Mouse (Mus musculus): ENCODE measurements around the gene Fance. TPM values are rescaled to one million over a fixed set of nuclear protein-coding genes. Genes with fewer than 3 reads are reported as not detected.

Gene Fance
- polyA plus RNA-seq, 1 experiment from 2014 or later, result 7.3 TPM

DNA sequence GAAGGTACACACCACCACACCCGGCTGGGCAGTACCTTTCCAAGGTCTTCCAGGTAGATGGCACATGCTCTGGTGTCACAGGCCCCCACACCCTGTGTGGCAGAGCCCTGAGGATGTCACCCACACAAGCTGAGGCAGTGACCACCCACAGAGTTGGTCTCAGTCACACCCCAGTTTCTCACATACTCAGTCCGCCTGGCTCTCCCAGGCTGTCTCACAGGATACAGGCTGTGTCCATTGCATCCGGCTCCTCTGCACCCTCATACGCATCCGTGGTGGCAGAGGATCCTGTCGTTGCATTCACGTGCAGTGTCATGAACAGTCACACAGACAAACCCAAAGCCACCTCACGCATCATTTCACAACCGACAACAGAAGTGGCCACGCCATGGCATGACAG lies 34.0 kb downstream of the Fance start:
- H3K4me1 ChIP-seq (ENCODE audit: control insufficient read depth, low read depth, low read length), result peaks cover 24% of the 10 kb centered on the region
- WGBS (ENCODE audit: insufficient replicate concordance), result 66% methylated on average over 10 of the region's 10 CpGs
- H3K27me3 ChIP-seq (ENCODE audit: control insufficient read depth, insufficient read depth, low read depth, low read length), result peaks cover 46% of the 10 kb centered on the region
- ATAC-seq (ENCODE audit: low read depth), result no peak
- no peak overlapping the region for H3K4me2 ChIP-seq (ENCODE audit: low read depth, low read length)
- no peak overlapping the region for H3K9ac ChIP-seq (ENCODE audit: low read depth, low read length)
- H3K36me3 ChIP-seq (ENCODE audit: control insufficient read depth, insufficient read depth), result no peaks in the 10 kb centered on the region
- no peak overlapping the region for H3K4me3 ChIP-seq (ENCODE audit: low read depth, low read length)
- no peak overlapping the region for H3K27ac ChIP-seq (ENCODE audit: low read length)
- H3K9me3 ChIP-seq (replicated peaks; ENCODE audit: control insufficient read depth, low read length), result no peaks in the 10 kb centered on the region

GRCm38 (mm10) chr17:28348211-28348610 lies 34.9 kb downstream of the Fance start:
- H3K27ac ChIP-seq (ENCODE audit: low read length), result no peak overlapping the region
- H3K4me2 ChIP-seq (ENCODE audit: low read depth, low read length), result no peak overlapping the region
- peaks cover 24% of the 10 kb centered on the region for H3K4me1 ChIP-seq (ENCODE audit: control insufficient read depth, low read depth, low read length)
- no peak overlapping the region for H3K9ac ChIP-seq (ENCODE audit: low read depth, low read length)
- no peak for ATAC-seq (ENCODE audit: low read depth)
- no peaks in the 10 kb centered on the region for H3K9me3 ChIP-seq (replicated peaks; ENCODE audit: control insufficient read depth, low read length)
- no peak overlapping the region for H3K4me3 ChIP-seq (ENCODE audit: low read depth, low read length)
- no peaks in the 10 kb centered on the region for H3K36me3 ChIP-seq (ENCODE audit: control insufficient read depth, insufficient read depth)
- H3K27me3 ChIP-seq (ENCODE audit: control insufficient read depth, insufficient read depth, low read depth, low read length), result peaks cover 46% of the 10 kb centered on the region
- 40% methylated on average over 6 of the region's 6 CpGs for WGBS (ENCODE audit: insufficient replicate concordance)

DNA sequence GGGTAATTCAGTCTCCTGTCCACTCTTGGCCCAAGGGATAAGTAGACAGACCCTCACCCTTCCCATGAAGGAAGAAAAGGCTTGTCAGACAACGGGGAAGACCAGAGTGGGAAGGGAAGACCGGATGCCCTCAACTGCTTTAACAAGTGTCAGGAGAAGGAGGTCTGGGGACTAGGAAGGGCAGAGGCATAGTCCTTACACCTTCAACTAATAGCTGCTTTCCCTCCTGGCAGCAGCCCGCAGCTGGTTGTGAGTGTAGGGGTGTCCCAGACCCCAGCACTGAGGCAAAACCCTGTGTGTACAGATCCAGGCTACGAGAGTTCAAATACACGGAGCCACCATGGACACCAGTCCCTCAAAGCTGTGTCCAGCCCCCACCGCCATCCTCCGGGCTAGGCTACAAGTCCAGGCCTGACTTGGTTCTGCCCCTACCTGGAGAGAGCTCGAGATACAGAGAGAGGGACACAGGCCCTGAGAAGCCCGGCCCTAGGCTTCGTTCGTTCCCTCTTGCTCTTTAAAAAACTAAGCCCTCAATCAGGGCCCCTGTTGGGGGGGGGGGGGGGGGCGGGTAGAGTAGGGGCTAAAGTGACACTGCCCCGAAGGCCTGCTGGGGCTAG lies 36.1 kb downstream of the Fance start:
- peak overlapping the region; percentile 95 for H3K4me2 ChIP-seq (ENCODE audit: low read depth, low read length)
- H3K4me3 ChIP-seq (ENCODE audit: low read depth, low read length), result peak overlapping the region; percentile 69
- no peak overlapping the region for H3K27ac ChIP-seq (ENCODE audit: low read length)
- peaks cover 24% of the 10 kb centered on the region for H3K4me1 ChIP-seq (ENCODE audit: control insufficient read depth, low read depth, low read length)
- 27% methylated on average over 13 of the region's 13 CpGs for WGBS (ENCODE audit: insufficient replicate concordance)
- no peaks in the 10 kb centered on the region for H3K36me3 ChIP-seq (ENCODE audit: control insufficient read depth, insufficient read depth)
- H3K27me3 ChIP-seq (ENCODE audit: control insufficient read depth, insufficient read depth, low read depth, low read length), result peaks cover 46% of the 10 kb centered on the region
- ATAC-seq (ENCODE audit: low read depth), result no peak
- H3K9me3 ChIP-seq (replicated peaks; ENCODE audit: control insufficient read depth, low read length), result no peaks in the 10 kb centered on the region
- H3K9ac ChIP-seq (ENCODE audit: low read depth, low read length), result peak overlapping the region; percentile 57

- Histone ChIP-seq H3K4me3 (ENCODE audit: low read depth, low read length) (peak overlapping the region; percentile 69), H3K9me3 (replicated peaks; ENCODE audit: control insufficient read depth, low read length) (no peaks in the 10 kb centered on the region), H3K9ac (ENCODE audit: low read depth, low read length) (peak overlapping the region; percentile 57), H3K4me2 (ENCODE audit: low read depth, low read length) (peak overlapping the region; percentile 95), H3K27ac (ENCODE audit: low read length) (peak overlapping the region; percentile 55), H3K27me3 (ENCODE audit: control insufficient read depth, insufficient read depth, low read depth, low read length) (peaks cover 46% of the 10 kb centered on the region), H3K4me1 (ENCODE audit: control insufficient read depth, low read depth, low read length) (peaks cover 24% of the 10 kb centered on the region), H3K36me3 (ENCODE audit: control insufficient read depth, insufficient read depth) (no peaks in the 10 kb centered on the region)
- under 1% methylated on average over 52 of the region's 54 CpGs for WGBS (ENCODE audit: insufficient replicate concordance)
- ATAC-seq (ENCODE audit: low read depth), result peak; percentile 59
Observed at GRCm38 (mm10) chr17:28349901-28350465, 36.7 kb downstream of the Fance start.

- no peaks in the 10 kb centered on the region for H3K36me3 ChIP-seq (ENCODE audit: control insufficient read depth, insufficient read depth)
- H3K9me3 ChIP-seq (replicated peaks; ENCODE audit: control insufficient read depth, low read length), result no peaks in the 10 kb centered on the region
- H3K27me3 ChIP-seq (ENCODE audit: control insufficient read depth, insufficient read depth, low read depth, low read length), result peaks cover 40% of the 10 kb centered on the region
- under 1% methylated on average over 55 of the region's 73 CpGs for WGBS (ENCODE audit: insufficient replicate concordance)
- H3K4me3 ChIP-seq (ENCODE audit: low read depth, low read length), result peak within 1 kb of the TSS; percentile 69
- ATAC-seq (ENCODE audit: low read depth), result peak; percentile 75
- H3K4me1 ChIP-seq (ENCODE audit: control insufficient read depth, low read depth, low read length), result peaks cover 21% of the 10 kb centered on the region
- peak within 1 kb of the TSS; percentile 63 for H3K9ac ChIP-seq (ENCODE audit: low read depth, low read length)
- peak within 1 kb of the TSS; percentile 57 for H3K27ac ChIP-seq (ENCODE audit: low read length)
- H3K4me2 ChIP-seq (ENCODE audit: low read depth, low read length), result peak within 1 kb of the TSS; percentile 95
Observed at GRCm38 (mm10) chr17:28350466-28351352, 37.4 kb downstream of the Fance start, which contains the start of gene Tead3. Tead3 (minus strand) TSS chr17:28350817.

GRCm38 (mm10) chr17:28351353-28351890 lies 38.1 kb downstream of the Fance start:
- Histone ChIP-seq H3K4me2 (ENCODE audit: low read depth, low read length) (peak overlapping the region; percentile 95), H3K27me3 (ENCODE audit: control insufficient read depth, insufficient read depth, low read depth, low read length) (peaks cover 37% of the 10 kb centered on the region), H3K27ac (ENCODE audit: low read length) (peak overlapping the region; percentile 57; the same call in 1 of the 2 replicates), H3K4me3 (ENCODE audit: low read depth, low read length) (peak overlapping the region; percentile 69), H3K4me1 (ENCODE audit: control insufficient read depth, low read depth, low read length) (peaks cover 16% of the 10 kb centered on the region), H3K9ac (ENCODE audit: low read depth, low read length) (peak overlapping the region; percentile 63), H3K36me3 (ENCODE audit: control insufficient read depth, insufficient read depth) (no peaks in the 10 kb centered on the region), H3K9me3 (replicated peaks; ENCODE audit: control insufficient read depth, low read length) (no peaks in the 10 kb centered on the region)
- no peak for ATAC-seq (ENCODE audit: low read depth)
- 2% methylated on average over 28 of the region's 29 CpGs for WGBS (ENCODE audit: insufficient replicate concordance)

DNA sequence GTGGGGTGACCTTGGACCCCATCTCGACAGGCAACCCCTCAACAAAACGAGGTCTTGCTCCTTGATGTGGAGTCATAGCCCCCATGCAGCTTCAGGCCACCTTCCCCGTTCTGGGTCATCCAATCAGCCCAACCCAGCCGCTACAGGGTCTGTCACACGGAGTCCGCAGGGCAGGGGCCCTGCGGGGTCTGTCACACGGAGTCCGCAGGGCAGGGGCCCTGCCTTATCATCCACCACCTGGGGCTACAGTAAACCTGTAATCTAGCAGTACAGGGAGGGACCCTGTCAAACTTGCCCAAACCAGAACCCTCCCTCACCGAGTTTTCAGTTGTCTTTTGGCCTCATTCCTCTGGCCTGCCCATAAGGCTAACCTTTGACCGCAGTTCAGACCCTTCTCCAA lies 38.7 kb downstream of the Fance start:
- Histone ChIP-seq H3K27me3 (ENCODE audit: control insufficient read depth, insufficient read depth, low read depth, low read length) (peaks cover 37% of the 10 kb centered on the region), H3K9me3 (replicated peaks; ENCODE audit: control insufficient read depth, low read length) (no peaks in the 10 kb centered on the region), H3K36me3 (ENCODE audit: control insufficient read depth, insufficient read depth) (no peaks in the 10 kb centered on the region), H3K9ac (ENCODE audit: low read depth, low read length) (no peak overlapping the region), H3K4me3 (ENCODE audit: low read depth, low read length) (peak overlapping the region; percentile 69; the same call in 1 of the 2 replicates), H3K4me1 (ENCODE audit: control insufficient read depth, low read depth, low read length) (peaks cover 16% of the 10 kb centered on the region), H3K27ac (ENCODE audit: low read length) (no peak overlapping the region), H3K4me2 (ENCODE audit: low read depth, low read length) (peak overlapping the region; percentile 95)
- ATAC-seq (ENCODE audit: low read depth), result peak; percentile 49
- WGBS (ENCODE audit: insufficient replicate concordance), result 12% methylated on average over 11 of the region's 11 CpGs

GRCm38 (mm10) chr17:28355871-28356270 lies 42.6 kb downstream of the Fance start:
- WGBS (ENCODE audit: insufficient replicate concordance), result 77% methylated on average over 12 of the region's 12 CpGs
- Histone ChIP-seq H3K36me3 (ENCODE audit: control insufficient read depth, insufficient read depth) (no peaks in the 10 kb centered on the region), H3K27ac (ENCODE audit: low read length) (no peak overlapping the region), H3K4me3 (ENCODE audit: low read depth, low read length) (no peak overlapping the region), H3K4me2 (ENCODE audit: low read depth, low read length) (no peak overlapping the region), H3K4me1 (ENCODE audit: control insufficient read depth, low read depth, low read length) (peaks cover 15% of the 10 kb centered on the region), H3K9me3 (replicated peaks; ENCODE audit: control insufficient read depth, low read length) (no peaks in the 10 kb centered on the region), H3K9ac (ENCODE audit: low read depth, low read length) (no peak overlapping the region), H3K27me3 (ENCODE audit: control insufficient read depth, insufficient read depth, low read depth, low read length) (peaks cover 32% of the 10 kb centered on the region)
- ATAC-seq (ENCODE audit: low read depth), result no peak

Measured in liver, embryonic 16.5 days (tissue).